Mouse (Mus musculus) left cerebral cortex, adult 18-20 months (tissue): ENCODE measurements at regions not wholly inside any gene's neighbourhood (a gene's known extent, or its start where the extent isn't known, plus 50 kb on each side); places are given as distances from the start of the nearest gene placed in this dataset.

Experiments used
- DNase-seq, 2 experiments: peaks; one replicate each; pipeline ENCODE4 v3.0.0; 2021 to 2022; ENCODE audit warnings: low spot score in 2 of 2, mixed read lengths in 1 of 2

DNA sequence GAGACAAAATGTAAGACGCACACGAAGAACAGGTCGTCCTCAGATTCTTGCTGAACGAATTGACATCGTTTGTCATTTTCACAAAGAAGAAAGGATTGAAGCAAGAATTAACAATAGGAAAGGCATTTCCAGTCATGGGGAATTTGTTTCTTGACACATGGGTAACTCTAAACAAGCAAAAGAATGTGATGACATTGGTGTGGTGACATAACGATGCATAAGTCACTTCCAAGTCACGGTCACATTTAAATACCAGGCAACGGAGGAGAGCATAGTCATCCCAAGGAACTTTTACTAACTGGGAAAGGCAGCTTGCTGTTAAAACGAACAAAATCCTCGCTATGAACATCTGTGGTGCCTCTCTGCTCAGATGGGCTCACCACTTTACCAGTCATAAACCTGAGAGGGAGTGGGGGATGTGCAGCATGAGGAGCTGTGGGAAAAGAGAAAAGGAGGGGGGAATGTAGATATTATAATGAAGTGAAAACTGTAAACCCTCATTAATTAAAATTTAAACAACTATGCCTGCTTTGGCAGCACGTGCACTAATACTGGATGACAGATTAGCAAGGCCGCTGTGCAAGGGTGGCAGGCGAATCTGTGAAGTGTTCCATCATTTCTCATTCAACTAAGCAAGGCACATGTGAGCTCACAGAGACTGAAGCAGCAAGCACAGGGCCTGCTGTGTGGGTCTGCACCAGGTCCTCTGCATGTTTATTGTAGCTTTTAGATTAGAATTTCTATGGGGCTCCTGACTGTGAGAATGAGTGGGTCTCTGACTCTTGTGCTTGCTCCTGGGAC lies 167.2 kb upstream of the Dkk2 start:
- no peak for DNase-seq

DNA sequence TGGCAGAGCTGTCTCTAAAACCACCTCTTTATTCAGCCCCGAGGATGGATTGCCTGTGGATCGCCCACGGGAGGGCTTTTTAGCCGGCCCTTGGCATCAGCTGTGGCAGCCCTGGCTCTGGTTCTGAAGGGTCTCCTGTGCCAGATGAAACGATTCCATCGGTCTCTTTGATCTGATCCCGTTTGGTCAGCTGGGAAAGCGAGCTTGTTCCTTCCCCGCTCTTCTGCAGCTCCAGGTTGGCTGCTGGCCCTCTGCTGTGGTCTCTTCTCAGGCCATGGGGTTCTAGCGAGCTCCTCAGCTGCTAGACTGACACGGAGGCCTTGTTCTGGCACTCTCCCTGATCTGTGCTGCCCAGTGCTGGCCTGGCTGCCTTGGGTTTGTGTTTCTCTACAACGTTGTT lies 165.6 kb upstream of the Dkk2 start:
- DNase-seq: peak; percentile 7 to 12

DNA sequence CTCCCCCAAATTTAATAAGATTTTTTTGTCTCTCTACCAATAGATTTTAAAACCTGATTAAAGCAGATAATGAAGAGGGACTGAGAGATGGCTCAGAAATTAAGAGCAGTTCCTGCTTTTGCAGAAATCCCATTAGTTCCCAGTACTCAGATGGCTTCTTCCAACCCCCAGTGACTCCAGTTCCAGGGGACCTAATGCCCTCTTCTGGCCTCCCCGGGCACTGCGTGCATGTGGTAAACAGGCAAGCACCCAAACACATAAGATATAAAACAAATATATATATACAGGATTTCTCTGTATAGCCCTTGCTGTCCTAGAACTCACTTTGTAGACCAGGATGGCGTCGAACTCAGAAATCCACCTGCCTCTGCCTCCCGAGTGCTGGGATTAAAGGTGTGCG lies 163.9 kb upstream of the Dkk2 start:
- no peak for DNase-seq

DNA sequence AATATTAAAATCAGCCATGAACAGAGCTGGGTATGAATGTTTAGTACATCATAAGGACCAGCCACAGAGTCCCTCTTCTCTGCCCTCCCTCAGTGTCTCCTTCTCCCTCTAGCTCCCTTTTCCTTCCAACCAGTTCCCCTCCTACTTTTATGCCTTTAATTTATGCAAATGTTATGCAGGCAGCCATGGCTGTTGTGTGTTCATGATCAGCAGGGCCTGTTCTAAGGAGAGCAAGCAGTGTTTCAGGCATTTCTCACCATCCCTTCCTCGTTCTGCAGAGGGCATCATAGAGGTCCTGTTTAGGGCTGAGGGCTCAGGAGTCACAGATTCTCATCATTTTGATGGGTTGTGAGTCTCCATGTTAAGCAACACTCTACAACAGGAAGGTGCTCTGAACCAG lies 162.4 kb upstream of the Dkk2 start:
- DNase-seq: no peak

DNA sequence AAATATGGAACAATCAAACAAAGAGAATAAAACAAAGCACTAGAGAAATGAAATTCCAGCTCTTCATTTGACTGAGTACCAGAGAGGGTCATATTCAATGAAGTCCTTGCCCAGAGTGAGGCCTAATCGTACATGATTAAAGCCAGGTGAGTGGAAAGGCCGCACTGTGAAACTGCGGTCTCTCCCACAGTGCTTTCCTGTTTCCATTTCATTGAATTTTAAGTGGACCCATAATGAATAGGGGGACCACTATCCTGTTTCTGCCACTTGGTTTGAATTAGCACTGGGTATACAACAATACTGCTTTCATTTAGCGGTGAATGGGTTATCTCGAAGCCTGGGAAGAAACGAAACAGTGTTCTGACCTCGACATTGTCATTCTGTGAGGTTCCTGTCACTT lies 144.2 kb upstream of the Dkk2 start:
- DNase-seq: no peak

DNA sequence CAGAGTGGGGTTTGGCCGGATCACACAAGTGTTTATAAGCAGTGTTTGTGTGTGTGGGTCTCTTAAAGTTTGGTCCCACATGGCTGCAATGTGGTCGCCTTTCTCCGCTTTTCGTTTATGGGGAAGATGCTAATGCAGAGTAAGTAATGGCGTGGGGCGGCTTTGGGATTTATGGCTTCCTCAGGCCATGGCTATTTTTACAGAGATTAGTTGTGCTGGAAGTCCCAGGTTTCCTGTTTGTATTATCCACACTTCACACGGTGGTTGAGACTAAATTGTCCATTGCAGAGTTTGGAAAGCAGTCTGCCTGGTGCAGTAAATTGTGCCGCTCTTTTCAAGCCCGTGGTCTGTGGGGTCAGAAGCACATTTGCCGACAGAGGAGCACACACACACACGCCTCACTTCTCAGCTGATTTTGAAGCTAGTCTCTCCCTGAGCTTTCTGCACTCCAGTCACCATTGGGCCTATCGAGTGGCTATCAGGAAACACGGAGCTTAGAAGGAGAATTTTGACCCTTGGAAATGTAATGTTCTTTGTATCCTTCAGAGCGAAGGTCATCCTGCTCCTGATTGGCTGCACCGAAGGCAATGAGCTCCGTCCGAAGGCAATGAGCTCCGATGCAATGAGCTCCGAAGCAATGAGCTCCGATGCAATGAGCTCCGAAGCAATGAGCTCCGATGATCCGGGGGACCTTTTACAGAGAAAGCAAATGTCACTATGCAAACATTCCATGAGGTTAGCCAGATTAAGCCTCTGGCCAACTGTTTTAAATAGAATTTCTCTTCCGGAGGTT lies 142.9 kb upstream of the Dkk2 start:
- DNase-seq: no peak

DNA sequence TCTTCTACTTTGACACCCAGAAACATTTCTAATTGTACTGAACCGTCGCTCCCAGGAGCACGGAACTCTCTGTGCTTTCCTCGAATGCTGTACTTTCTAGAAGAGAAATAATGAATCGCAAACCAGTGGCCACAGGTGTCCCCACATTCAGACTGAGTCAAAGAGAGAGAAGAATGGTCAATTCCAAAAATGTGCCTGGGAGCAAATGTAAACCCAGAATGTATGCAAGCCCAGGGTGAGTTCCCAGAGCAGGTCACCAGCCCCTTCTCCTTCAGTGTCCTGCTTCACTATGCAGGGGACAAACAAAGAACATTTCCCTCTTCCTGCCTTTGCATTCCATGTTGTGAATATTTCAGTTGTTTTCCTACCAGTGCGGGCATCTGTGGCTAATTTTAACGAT lies 141.7 kb upstream of the Dkk2 start:
- no peak for DNase-seq

GRCm38 (mm10) chr3:131955771-131956170 lies 129.3 kb upstream of the Dkk2 start:
- no peak for DNase-seq

DNA sequence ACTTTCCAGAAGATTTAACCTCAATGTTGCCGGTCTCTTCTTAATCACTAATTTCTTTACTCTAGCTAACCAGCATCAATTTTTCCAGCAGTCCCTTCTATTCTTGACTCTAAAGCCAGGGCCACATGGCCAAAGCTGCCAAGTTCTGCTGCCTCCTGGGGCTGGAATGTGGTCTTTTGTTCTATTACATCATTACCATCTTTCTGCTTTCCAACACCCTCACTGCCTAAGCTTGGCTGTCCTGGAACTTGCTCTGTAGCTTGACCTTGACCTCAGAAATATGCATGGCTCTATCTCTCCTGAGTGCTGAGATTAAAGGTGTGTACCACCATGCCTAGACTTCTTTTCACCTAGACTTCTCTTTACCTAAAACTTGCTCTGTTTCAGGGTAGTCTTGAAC lies 124.5 kb upstream of the Dkk2 start:
- no peak for DNase-seq

- no peak for DNase-seq
Observed at GRCm38 (mm10) chr3:131961571-131961970, 123.5 kb upstream of the Dkk2 start.

- no peak for DNase-seq
Observed at GRCm38 (mm10) chr3:131962870-131963269, 122.2 kb upstream of the Dkk2 start.

DNA sequence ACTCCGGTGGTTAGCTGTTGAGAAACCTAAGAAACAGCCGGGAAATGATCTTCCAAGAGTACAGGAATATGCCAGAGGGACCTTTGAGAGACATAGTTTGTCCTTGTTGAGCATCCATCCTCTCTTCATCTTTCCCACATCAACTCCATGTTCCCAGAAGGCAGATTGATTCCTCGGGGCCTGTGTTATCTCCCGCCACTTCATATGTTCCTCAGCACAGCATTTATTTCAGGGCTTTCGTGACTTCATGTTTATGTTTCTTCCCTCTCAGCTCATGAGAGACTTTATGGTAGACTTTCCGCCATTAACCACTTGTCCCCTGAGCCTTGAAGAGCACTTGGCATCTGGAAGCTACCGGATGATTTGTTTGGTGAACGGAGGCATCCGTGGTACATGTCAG lies 120.1 kb upstream of the Dkk2 start:
- no peak for DNase-seq

GRCm38 (mm10) chr3:131965456-131966160 lies 119.5 kb upstream of the Dkk2 start:
- DNase-seq: no peak

- no peak for DNase-seq
Observed at GRCm38 (mm10) chr3:131967288-131967687, 117.8 kb upstream of the Dkk2 start.

GRCm38 (mm10) chr3:131970827-131971226 lies 114.3 kb upstream of the Dkk2 start:
- no peak for DNase-seq

DNA sequence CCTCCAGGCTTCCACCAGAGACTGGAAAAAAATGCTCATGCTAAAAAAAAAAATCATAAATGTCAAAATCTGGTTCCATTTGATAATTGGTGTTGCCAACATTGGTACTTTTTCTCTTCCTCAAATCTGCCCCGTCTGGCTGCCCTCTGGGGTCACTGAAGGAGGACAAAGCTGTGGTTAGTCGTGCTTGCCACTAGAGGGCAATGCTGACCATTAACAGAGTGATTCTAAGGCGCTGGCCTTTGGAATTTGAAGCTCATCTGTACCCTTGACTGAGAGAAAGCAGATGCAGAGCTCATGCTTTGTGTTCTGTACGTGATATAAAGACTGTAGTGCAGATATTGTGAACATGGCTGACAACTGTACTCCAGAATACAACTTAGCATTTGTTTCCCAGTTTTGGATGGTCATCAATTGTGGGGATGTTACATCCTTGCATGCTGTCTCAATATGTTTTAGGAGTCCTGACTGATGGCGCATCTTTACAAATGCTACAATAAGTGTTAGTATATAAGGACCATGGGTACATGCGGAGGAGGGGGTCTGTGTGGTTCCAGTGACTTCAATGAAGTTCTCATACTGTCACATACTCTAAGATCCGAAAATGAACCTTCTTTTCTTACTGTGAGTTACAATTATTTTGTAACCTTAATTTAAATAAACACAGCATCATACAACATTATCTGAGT lies 109.0 kb upstream of the Dkk2 start:
- DNase-seq: peak; percentile 37 to 52

DNA sequence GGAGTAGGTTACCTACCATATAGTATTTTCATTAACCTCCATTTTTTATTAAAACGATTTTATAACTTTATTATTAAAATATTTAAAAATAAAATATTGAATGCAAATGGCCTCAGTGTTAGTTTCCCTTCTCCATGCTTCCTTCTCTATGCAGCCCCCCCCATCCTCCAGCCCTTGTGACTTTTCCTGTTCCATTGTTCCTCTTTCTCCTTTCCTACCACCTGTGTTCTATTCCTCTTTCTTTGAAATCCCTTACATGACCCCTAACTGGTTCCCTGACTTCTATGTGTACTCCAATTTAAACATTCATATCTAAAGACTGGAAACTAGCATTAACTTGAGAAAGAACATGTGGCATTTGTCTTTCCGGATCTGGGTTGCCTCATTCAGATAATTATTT lies 101.8 kb upstream of the Dkk2 start:
- no peak for DNase-seq

GRCm38 (mm10) chr3:131998838-131999613 lies 86.1 kb upstream of the Dkk2 start:
- DNase-seq: no peak

- DNase-seq: no peak
Observed at GRCm38 (mm10) chr3:132006191-132006590, 78.9 kb upstream of the Dkk2 start.

DNA sequence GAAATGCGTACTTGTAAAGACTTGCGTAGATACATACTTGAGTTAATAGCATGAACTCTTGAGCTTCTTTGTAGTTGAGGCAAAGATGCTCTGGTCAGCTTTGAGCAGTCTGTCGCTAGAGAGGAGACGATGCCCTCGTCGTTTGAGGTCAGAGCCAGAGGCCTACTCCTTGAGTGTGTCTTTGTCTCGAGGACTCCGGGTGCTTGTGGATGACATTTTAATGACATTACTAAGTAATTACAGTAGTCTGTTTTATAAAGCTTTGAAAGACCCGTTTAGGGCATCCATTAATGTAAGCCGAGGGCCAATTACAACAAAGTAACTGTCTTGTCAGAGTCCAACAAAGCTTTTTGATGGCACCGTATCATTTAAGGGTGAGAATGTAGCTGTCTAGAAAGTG lies 78.2 kb upstream of the Dkk2 start:
- DNase-seq: no peak

GRCm38 (mm10) chr3:132007356-132007755 lies 77.7 kb upstream of the Dkk2 start:
- DNase-seq: peak in 1 of 2 experiments; percentile 4
